Mouse (Mus musculus) bone marrow macrophage, adult 2 months (primary cell): ENCODE measurements around the gene Use1.

Experiments used
- CTCF ChIP-seq: IDR thresholded peaks from 2 replicates; pipeline ENCODE4 v1.5.1; 2012; ENCODE audit warnings: low read depth, mild to moderate bottlenecking, low read length, moderate library complexity
- POLR2A ChIP-seq: IDR thresholded peaks from 2 replicates; pipeline ENCODE4 v1.6.1; 2012; ENCODE audit warnings: mild to moderate bottlenecking, low read depth, low read length, borderline replicate concordance

DNA sequence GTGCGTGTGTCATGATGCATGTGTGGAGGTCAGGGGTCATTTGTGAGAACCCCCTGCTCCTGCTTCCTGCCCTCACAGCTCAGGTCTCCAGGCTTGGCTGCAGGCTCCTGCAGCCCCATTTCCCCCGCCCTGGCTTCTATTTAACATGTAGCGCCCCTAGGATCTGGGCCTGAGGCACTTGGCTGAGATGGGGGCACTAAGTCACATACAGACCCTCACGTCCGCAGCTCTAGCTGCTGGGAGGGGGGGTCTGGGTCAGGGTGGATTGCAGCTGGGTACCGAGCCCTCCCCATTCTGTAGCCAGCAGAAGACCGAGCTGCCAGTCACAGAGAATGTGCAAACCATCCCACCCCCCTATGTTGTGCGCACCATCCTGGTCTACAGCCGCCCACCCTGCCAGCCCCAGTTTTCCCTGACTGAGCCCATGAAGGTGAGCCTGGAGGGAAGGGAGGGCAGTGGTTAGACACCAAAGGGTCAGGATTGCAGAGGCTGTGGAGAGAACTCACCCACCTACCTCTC is 35.9 kb downstream of the Use1 start:
- no peak for TF ChIP-seq POLR2A
- TF ChIP-seq CTCF = no peak
